Mouse (Mus musculus) brain, adult 2 months (tissue): Measurements from ENCODE around the gene Efcab11.
"Not testable (repeated sequence)": the region's sequence is repeated elsewhere in the genome, so short reads cannot be mapped to it uniquely, and the experiment has no call there.

Experiments used
- DNase-seq: peaks from one replicate; pipeline ENCODE4 v3.0.0; 2011; ENCODE audit warnings: low read depth, low spot score

The Efcab11 gene

GRCm38 (mm10) chr12:99818006-99818405, 66.2 kb downstream of the Efcab11 start:
- not testable (repeated sequence) for DNase-seq

GRCm38 (mm10) chr12:99815244-99815643, 69.0 kb downstream of the Efcab11 start:
- DNase-seq, result no peak

- DNase-seq, result no peak
Observed at GRCm38 (mm10) chr12:99807891-99808290, 76.3 kb downstream of the Efcab11 start.

- DNase-seq, result not testable (repeated sequence)
Observed at GRCm38 (mm10) chr12:99806741-99807140, 77.5 kb downstream of the Efcab11 start.

GRCm38 (mm10) chr12:99795921-99796320, 88.3 kb downstream of the Efcab11 start:
- DNase-seq, result no peak

- no peak for DNase-seq
Observed at GRCm38 (mm10) chr12:99794792-99795620, 89.2 kb downstream of the Efcab11 start.

- peak; percentile 45 for DNase-seq
Observed at GRCm38 (mm10) chr12:99794158-99794515, 90.1 kb downstream of the Efcab11 start.

GRCm38 (mm10) chr12:99793465-99794157, 90.6 kb downstream of the Efcab11 start:
- no peak for DNase-seq

GRCm38 (mm10) chr12:99789283-99789960, 94.8 kb downstream of the Efcab11 start:
- DNase-seq, result peak; percentile 33

- no peak for DNase-seq
Observed at GRCm38 (mm10) chr12:99781774-99782173, 102.5 kb downstream of the Efcab11 start.

- no peak for DNase-seq
Observed at GRCm38 (mm10) chr12:99780396-99780795, 103.8 kb downstream of the Efcab11 start.

GRCm38 (mm10) chr12:99779908-99780307, 104.3 kb downstream of the Efcab11 start:
- no peak for DNase-seq

GRCm38 (mm10) chr12:99776497-99777139, 107.6 kb downstream of the Efcab11 start:
- peak; percentile 55 for DNase-seq

- DNase-seq, result no peak
Observed at GRCm38 (mm10) chr12:99774864-99775263, 109.4 kb downstream of the Efcab11 start.

GRCm38 (mm10) chr12:99773636-99774193, 110.5 kb downstream of the Efcab11 start:
- DNase-seq, result no peak

GRCm38 (mm10) chr12:99771018-99771417, 113.2 kb downstream of the Efcab11 start:
- no peak for DNase-seq

- DNase-seq, result no peak
Observed at GRCm38 (mm10) chr12:99769626-99770025, 114.6 kb downstream of the Efcab11 start.

- DNase-seq, result no peak
Observed at GRCm38 (mm10) chr12:99767691-99768090, 116.5 kb downstream of the Efcab11 start.

GRCm38 (mm10) chr12:99765979-99766378, 118.3 kb downstream of the Efcab11 start:
- no peak for DNase-seq

- DNase-seq, result no peak
Observed at GRCm38 (mm10) chr12:99764053-99764452, 120.2 kb downstream of the Efcab11 start.

GRCm38 (mm10) chr12:99757754-99758526, 126.3 kb downstream of the Efcab11 start:
- peak; percentile 46 for DNase-seq
